22 mouse cellular contexts compared by ENCODE assay signal in the genomic region with DNA sequence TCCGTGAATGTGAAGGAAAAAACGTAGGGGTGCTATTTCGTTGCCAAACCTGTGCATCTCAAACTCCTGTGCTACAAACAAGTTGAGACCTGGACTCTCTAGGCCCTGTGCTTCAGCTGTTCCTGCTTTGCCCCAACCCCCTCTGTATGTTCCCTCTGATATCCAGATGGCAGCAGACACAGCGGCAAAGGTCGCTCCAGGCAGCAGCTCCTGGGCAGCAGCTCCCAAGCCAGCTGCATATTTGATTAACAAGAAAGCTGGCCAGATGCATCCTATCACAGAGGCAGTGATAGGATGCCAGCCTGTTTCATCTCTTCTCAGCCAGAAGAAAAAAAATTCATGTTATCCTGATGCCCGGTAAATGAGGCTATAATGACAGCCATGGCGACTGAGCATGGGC. TPM values are rescaled to one million over a fixed set of nuclear protein-coding genes. Genes with fewer than 3 reads are reported as not detected.
A peak's percentile ranks its signal among the peaks of the same experiment; 100 is the strongest.
DNase-seq lines count a peak whose midpoint lies in the region; ATAC-seq lines count a peak whose summit lies in the region.
"Had no signal": no experiment of that assay in that cellular context is flagged by ENCODE, and none has a peak within 500 bp of the region (broad histone marks: within the 10 kb centered on the region; RNA-seq: fewer than 3 reads in every experiment).

No protein-coding gene starts in this region.

- DNase-seq in adrenal gland, postnatal 10 days, result peak; percentile 16
- no peak for DNase-seq in adrenal gland, postnatal 4 days (ENCODE audit: low spot score in 2 of 2)
- DNase-seq in hindbrain, embryonic 11.5 days (ENCODE audit: low spot score), result no peak
- peak; percentile 64 for DNase-seq in MN1 (ENCODE audit: low spot score)
- DNase-seq in ovary, adult 18-20 months (ENCODE audit: low spot score), result no peak
- no peak for DNase-seq in spleen, postnatal 14 days (ENCODE audit: low spot score in 2 of 2)
- DNase-seq: cerebellum, adult 11-12 months; cerebellum, postnatal 25 days; gastrocnemius, postnatal 14 days; left cerebral cortex, postnatal 4 days; liver, embryonic 13.5 days; spleen, adult 18-20 months; thymus, adult 2 months had no signal

- no peak for ATAC-seq in hindbrain, embryonic 13.5 days (ENCODE audit: low FRiP score)
- no peak for ATAC-seq in hindbrain, embryonic 11.5 days (ENCODE audit: low FRiP score)
- ATAC-seq in hindbrain, embryonic 16.5 days, result peak; percentile 55; the same call in 1 of the 2 replicates
- ATAC-seq: lung, postnatal 0 days had no signal

- no peaks in the 10 kb centered on the region for H3K36me3 ChIP-seq in hindbrain, embryonic 13.5 days
- H3K36me3 ChIP-seq in hindbrain, embryonic 11.5 days (ENCODE audit: control insufficient read depth, insufficient read depth, low read length), result no peaks in the 10 kb centered on the region
- H3K36me3 ChIP-seq in hindbrain, embryonic 16.5 days (ENCODE audit: control insufficient read depth, insufficient read depth, low read length), result no peaks in the 10 kb centered on the region
- H3K36me3 ChIP-seq: liver, embryonic 13.5 days; stomach, embryonic 15.5 days had no signal

- WGBS in hindbrain, embryonic 13.5 days, result 69% methylated on average over 7 of the region's 7 CpGs
- 74% methylated on average over 7 of the region's 7 CpGs for WGBS in hindbrain, embryonic 11.5 days
- 59% methylated on average over 7 of the region's 7 CpGs for WGBS in hindbrain, embryonic 16.5 days

- peaks cover 4% of the 10 kb centered on the region for H3K9me3 ChIP-seq in hindbrain, embryonic 13.5 days
- H3K9me3 ChIP-seq in hindbrain, embryonic 11.5 days (ENCODE audit: control insufficient read depth, low read length), result no peaks in the 10 kb centered on the region
- no peaks in the 10 kb centered on the region; the same call in 1 of the 2 replicates for H3K9me3 ChIP-seq in hindbrain, embryonic 16.5 days (ENCODE audit: control insufficient read depth, low read length)
- H3K9me3 ChIP-seq: liver, embryonic 13.5 days; stomach, embryonic 15.5 days had no signal

- H3K27me3 ChIP-seq in hindbrain, embryonic 13.5 days, result no peaks in the 10 kb centered on the region
- no peaks in the 10 kb centered on the region for H3K27me3 ChIP-seq in hindbrain, embryonic 11.5 days (ENCODE audit: control insufficient read depth, insufficient read depth, low read length)
- H3K27me3 ChIP-seq in hindbrain, embryonic 16.5 days (replicated peaks; ENCODE audit: control insufficient read depth, insufficient read depth, low read length), result no peaks in the 10 kb centered on the region
- H3K27me3 ChIP-seq: CH12.LX; liver, embryonic 13.5 days; stomach, embryonic 15.5 days had no signal

- no peak overlapping the region for H3K4me2 ChIP-seq in hindbrain, embryonic 13.5 days
- no peak overlapping the region for H3K4me2 ChIP-seq in hindbrain, embryonic 11.5 days (replicated peaks; ENCODE audit: low read depth, low read length)
- H3K4me2 ChIP-seq in hindbrain, embryonic 16.5 days (ENCODE audit: low read length), result no peak overlapping the region
- H3K4me2 ChIP-seq: liver, embryonic 13.5 days; stomach, embryonic 15.5 days had no signal

- H3K4me1 ChIP-seq in hindbrain, embryonic 13.5 days (replicated peaks), result peaks cover 18% of the 10 kb centered on the region
- no peaks in the 10 kb centered on the region for H3K4me1 ChIP-seq in hindbrain, embryonic 11.5 days (replicated peaks; ENCODE audit: control insufficient read depth, insufficient read depth, low read length)
- no peaks in the 10 kb centered on the region for H3K4me1 ChIP-seq in hindbrain, embryonic 16.5 days (ENCODE audit: control insufficient read depth, insufficient read depth, low read depth, low read length)
- H3K4me1 ChIP-seq: stomach, embryonic 15.5 days had no signal

- H3K4me3 ChIP-seq in hindbrain, embryonic 13.5 days, result no peak overlapping the region
- H3K4me3 ChIP-seq in hindbrain, embryonic 11.5 days (ENCODE audit: low read depth, low read length), result no peak overlapping the region
- no peak overlapping the region for H3K4me3 ChIP-seq in hindbrain, embryonic 16.5 days (ENCODE audit: low read length)
- H3K4me3 ChIP-seq: erythroblast, embryonic 14.5 days; layer of hippocampus, adult 2 months; liver, embryonic 13.5 days; myocyte; stomach, embryonic 15.5 days had no signal

- 0 out of 2 replicates have a peak overlapping the region, but pooled peaks have one; percentile 15 for H3K27ac ChIP-seq in hindbrain, embryonic 13.5 days
- no peak overlapping the region for H3K27ac ChIP-seq in hindbrain, embryonic 11.5 days (ENCODE audit: low read depth, low read length)
- H3K27ac ChIP-seq in hindbrain, embryonic 16.5 days (ENCODE audit: low read depth, low read length), result no peak overlapping the region
- H3K27ac ChIP-seq: kidney, postnatal 0 days; layer of hippocampus, adult 2 months; liver, embryonic 13.5 days; stomach, embryonic 15.5 days had no signal

- H3K9ac ChIP-seq in hindbrain, embryonic 13.5 days, result no peak overlapping the region
- no peak overlapping the region for H3K9ac ChIP-seq in hindbrain, embryonic 11.5 days (ENCODE audit: low read depth, low read length)
- H3K9ac ChIP-seq in hindbrain, embryonic 16.5 days (ENCODE audit: low read depth, low read length), result no peak overlapping the region
- H3K9ac ChIP-seq: liver, embryonic 13.5 days; stomach, embryonic 15.5 days had no signal

RNA-seq across cellular contexts. Expression of a gene that starts 32.5 kb away (rescaled TPM):
- total RNA-seq in adrenal gland, postnatal 10 days (2021), result 10 to 100 TPM; 33.8 to 36.2 TPM
- total RNA-seq in adrenal gland, postnatal 4 days (2021), result 10 to 100 TPM; 44.0 to 45.3 TPM
- 99.8 and 110 TPM in 2 replicates for polyA plus RNA-seq in hindbrain, embryonic 13.5 days (2015; fragmentation: Nextera tagmentation; extraction: Ambion mirVana)
- 78.2 and 79.3 TPM in 2 replicates for polyA plus RNA-seq in hindbrain, embryonic 11.5 days (2014; fragmentation: Nextera tagmentation; extraction: Ambion mirVana)
- 98.7 and 104 TPM in 2 replicates for polyA plus RNA-seq in hindbrain, embryonic 16.5 days (2015; fragmentation: Nextera tagmentation; extraction: Ambion mirVana)

RNA-seq across cellular contexts. Expression of a gene that starts 35.7 kb away (rescaled TPM):
- 1 to 10 TPM; 4.9 to 7.2 TPM for total RNA-seq in adrenal gland, postnatal 10 days (2021)
- 1 to 10 TPM; 4.8 to 6.1 TPM for total RNA-seq in adrenal gland, postnatal 4 days (2021)
- 5.7 and 6.8 TPM in 2 replicates for polyA plus RNA-seq in hindbrain, embryonic 13.5 days (2015; fragmentation: Nextera tagmentation; extraction: Ambion mirVana)
- 12.2 and 13.2 TPM in 2 replicates for polyA plus RNA-seq in hindbrain, embryonic 11.5 days (2014; fragmentation: Nextera tagmentation; extraction: Ambion mirVana)
- polyA plus RNA-seq in hindbrain, embryonic 16.5 days (2015; fragmentation: Nextera tagmentation; extraction: Ambion mirVana), result 6.0 and 6.3 TPM in 2 replicates

Comparison
In these comparisons a context has a peak if more than half of its experiments do, and no peak if none do; other contexts are left out.
1. DNase-seq: peak in adrenal gland, postnatal 10 days (single experiment) and MN1 (single experiment); none in adrenal gland, postnatal 4 days (0 of 2), hindbrain, embryonic 11.5 days (single experiment), ovary, adult 18-20 months (single experiment) and spleen, postnatal 14 days (0 of 2).